Mouse (Mus musculus): ENCODE results near the gene Aldh4a1. TPM values are rescaled to one million over a fixed set of nuclear protein-coding genes. Genes with fewer than 3 reads are reported as not detected.

Aldh4a1 gene
- polyA plus RNA-seq, 1 experiment from 2014 or later = 29.5 TPM

DNA sequence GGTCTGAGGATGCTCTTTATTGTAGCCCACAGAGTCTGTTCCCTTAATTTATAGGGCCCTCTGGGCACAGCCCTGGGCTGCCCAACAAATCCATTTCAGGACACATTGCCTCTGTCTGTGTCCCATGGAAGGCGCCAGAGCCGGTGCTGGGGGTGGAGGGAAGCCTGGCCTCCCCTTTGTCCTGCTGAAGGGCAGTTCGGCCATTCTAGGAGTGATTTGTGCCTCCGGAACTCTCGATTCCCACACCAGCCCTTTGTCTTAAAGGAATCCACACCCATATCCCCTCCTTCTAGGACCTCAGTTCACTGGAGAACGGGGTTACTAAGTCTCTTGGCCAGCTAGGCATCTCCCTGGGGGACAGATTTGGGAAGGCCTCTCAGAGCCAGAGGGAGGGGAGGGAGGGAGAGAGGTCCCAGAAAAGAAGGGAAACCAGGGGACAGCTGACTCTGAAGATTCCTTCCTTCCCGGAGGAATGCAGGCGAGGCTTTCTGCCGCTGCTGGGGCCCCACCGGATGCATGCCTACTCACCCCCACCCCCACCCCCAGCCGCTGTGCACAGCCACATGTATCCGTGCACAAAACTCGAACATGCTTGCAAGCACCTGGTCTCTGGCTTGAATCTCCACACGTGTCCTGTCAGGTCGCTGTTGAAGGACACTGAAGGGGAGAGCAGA lies 41.9 kb upstream of the Aldh4a1 start:
- no peak for ATAC-seq (ENCODE audit: insufficient number of reproducible peaks, insufficient read depth, low FRiP score, low TSS enrichment, low read depth)
- peak overlapping the region; percentile 92 for H3K27ac ChIP-seq
- peak overlapping the region; percentile 53 for H3K4me2 ChIP-seq
- peaks cover 89% of the 10 kb centered on the region for H3K4me1 ChIP-seq
- peak overlapping the region; percentile 20 for H3K4me3 ChIP-seq
- H3K9ac ChIP-seq = peak overlapping the region; percentile 64
- WGBS = 3% methylated on average over 15 of the region's 15 CpGs
- no peaks in the 10 kb centered on the region for H3K36me3 ChIP-seq
- no peaks in the 10 kb centered on the region for H3K9me3 ChIP-seq
- no peaks in the 10 kb centered on the region for H3K27me3 ChIP-seq

DNA sequence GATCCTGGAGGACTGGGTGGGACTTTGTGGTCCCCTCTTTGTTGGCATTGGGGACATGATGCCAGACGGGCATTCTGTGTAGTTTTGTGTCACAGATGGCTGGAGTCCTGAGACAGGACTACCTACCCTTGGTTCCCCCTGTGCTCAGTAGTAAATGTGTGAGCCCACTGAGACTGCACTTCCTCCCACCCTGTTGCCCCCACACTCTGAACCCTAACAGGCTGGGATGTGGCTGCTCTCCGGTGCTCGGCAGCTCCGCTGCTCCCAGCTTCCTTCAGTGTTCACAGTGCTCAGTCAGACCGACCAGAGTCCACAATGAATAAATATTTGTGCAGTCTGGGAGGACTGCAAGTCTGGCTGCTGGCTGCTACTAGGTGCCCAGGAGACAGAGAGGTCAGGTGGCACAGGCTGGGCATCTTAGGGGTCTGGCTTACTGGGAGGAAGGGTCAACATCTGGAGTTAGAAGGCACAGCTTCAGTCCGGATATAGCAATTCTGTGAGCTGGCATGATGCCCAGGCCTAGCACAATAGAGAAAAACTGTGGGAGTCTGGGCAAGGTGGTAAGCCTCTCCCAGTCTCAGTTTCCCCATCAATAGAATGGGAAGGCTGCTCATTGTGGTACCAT lies 41.1 kb upstream of the Aldh4a1 start:
- Histone ChIP-seq H3K9ac (peak overlapping the region; percentile 64), H3K4me2 (peak overlapping the region; percentile 53), H3K4me3 (peak overlapping the region; percentile 20), H3K27ac (peak overlapping the region; percentile 92), H3K4me1 (peaks cover 82% of the 10 kb centered on the region), H3K9me3 (no peaks in the 10 kb centered on the region), H3K36me3 (no peaks in the 10 kb centered on the region), H3K27me3 (no peaks in the 10 kb centered on the region)
- 18% methylated on average over 6 of the region's 6 CpGs for WGBS
- ATAC-seq (ENCODE audit: insufficient number of reproducible peaks, insufficient read depth, low FRiP score, low TSS enrichment, low read depth) = 0 out of 2 replicates have a peak, but pooled peaks have one; percentile 22

DNA sequence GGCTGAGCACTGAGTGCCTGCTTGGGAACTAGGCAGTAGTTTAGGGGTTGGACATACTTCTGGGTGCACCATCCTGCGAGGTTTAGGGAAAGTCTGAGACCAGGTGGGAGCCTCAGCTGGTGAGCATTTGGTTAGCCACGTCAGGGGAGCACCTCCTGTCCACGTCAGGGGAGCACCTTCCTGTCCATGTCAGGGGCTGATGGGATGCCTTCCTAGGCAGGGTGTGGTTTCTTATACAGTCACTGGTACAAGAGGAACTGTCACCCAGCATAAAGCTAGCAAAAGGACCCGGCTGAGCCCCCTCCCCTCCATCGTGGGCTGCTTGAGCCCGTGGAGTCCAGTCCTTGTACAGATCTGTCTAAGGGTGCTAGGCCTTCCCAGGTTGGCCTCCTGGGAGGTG lies 40.3 kb upstream of the Aldh4a1 start:
- Histone ChIP-seq H3K9me3 (no peaks in the 10 kb centered on the region), H3K36me3 (no peaks in the 10 kb centered on the region), H3K27ac (peak overlapping the region; percentile 92; the same call in 1 of the 2 replicates), H3K4me2 (no peak overlapping the region), H3K4me1 (peaks cover 77% of the 10 kb centered on the region), H3K4me3 (no peak overlapping the region), H3K27me3 (no peaks in the 10 kb centered on the region), H3K9ac (no peak overlapping the region)
- ATAC-seq (ENCODE audit: insufficient number of reproducible peaks, insufficient read depth, low FRiP score, low TSS enrichment, low read depth) = no peak
- 79% methylated on average over 6 of the region's 6 CpGs for WGBS

DNA sequence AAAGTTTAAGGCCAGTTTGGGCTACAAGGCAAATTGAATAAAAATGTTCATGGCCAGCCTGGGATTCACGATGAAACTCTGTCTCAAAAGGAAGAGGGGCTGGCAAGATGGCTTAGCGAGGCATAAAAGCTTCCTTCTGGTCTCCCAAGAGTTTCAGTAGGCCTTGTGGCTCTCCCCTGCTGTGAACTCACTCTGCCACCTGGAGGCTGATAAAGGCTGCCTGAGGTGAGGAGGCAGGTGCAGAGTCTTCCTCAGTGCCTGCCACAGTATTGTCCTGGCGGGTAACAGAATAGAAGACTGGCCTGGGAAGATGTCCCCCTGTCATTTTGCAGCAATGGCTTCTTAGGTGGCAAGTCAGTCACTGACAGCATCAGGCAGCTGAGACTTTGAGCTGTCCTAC lies 39.8 kb upstream of the Aldh4a1 start:
- Histone ChIP-seq H3K27me3 (no peaks in the 10 kb centered on the region), H3K4me2 (no peak overlapping the region), H3K4me1 (peaks cover 81% of the 10 kb centered on the region), H3K27ac (peak overlapping the region; percentile 92; the same call in 1 of the 2 replicates), H3K36me3 (no peaks in the 10 kb centered on the region), H3K9ac (no peak overlapping the region), H3K9me3 (no peaks in the 10 kb centered on the region), H3K4me3 (no peak overlapping the region)
- 41% methylated on average over 3 of the region's 3 CpGs for WGBS
- ATAC-seq (ENCODE audit: insufficient number of reproducible peaks, insufficient read depth, low FRiP score, low TSS enrichment, low read depth) = no peak

DNA sequence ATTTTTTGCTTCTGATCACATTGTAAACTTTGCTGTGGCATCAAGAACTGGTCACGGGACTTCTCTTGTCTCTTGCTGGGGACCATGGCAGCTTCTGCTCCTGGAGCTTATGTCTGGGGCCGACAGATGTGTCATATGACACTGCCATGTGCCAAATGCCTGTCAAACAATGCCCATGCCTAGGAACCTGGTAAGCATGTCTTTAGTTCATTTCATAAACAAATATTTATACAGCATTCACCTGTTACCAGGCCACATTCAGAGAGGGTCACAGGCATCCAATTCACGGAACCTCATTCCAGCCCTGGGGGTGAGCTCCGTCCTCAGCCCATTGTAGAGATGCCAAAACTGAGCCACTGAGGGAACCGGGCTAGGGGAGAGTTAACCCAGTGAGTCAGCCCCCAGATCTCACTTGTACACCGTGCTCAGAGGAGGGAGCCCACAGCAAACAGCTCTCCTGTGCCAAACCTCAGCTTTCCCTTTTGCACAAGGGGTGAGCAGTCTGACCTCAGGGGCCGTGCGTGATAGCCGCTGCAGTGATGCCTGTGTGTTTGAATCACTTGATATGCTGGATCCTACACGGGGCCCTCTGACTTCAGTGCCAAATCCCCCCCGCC lies 38.9 kb upstream of the Aldh4a1 start:
- Histone ChIP-seq H3K4me1 (peaks cover 79% of the 10 kb centered on the region), H3K27ac (no peak overlapping the region)
- WGBS = 72% methylated on average over 11 of the region's 11 CpGs

DNA sequence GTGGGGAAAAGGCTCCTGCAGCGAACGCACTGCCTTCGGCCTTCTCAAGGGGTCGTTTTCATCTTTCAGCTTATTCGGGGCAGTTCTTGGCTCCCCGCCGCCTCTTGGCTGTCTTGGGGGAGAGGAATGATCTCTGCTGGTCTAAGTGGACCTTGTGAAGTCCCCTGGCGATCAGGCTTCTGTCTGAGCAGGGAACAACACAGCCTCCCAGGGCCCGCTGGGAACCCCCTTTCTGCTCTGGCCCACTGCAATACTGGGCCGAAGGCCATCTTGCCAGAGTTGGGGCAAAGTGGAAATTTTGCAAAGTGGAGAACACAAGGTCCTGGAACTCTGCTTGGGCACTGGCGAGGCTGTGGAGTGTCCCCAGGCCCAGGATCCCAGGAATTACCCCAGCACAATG lies 38.0 kb upstream of the Aldh4a1 start:
- no peak overlapping the region for H3K4me2 ChIP-seq
- H3K4me3 ChIP-seq = no peak overlapping the region
- peaks cover 74% of the 10 kb centered on the region for H3K4me1 ChIP-seq
- 79% methylated on average over 11 of the region's 11 CpGs for WGBS
- no peaks in the 10 kb centered on the region for H3K36me3 ChIP-seq
- 0 out of 2 replicates have a peak overlapping the region, but pooled peaks have one; percentile 6 for H3K9ac ChIP-seq
- no peaks in the 10 kb centered on the region for H3K27me3 ChIP-seq
- H3K27ac ChIP-seq = no peak overlapping the region
- H3K9me3 ChIP-seq = no peaks in the 10 kb centered on the region
- no peak for ATAC-seq (ENCODE audit: insufficient number of reproducible peaks, insufficient read depth, low FRiP score, low TSS enrichment, low read depth)

More for the DNA sequence above, 38.9 kb upstream of the Aldh4a1 start:
- Histone ChIP-seq H3K9me3 (no peaks in the 10 kb centered on the region), H3K9ac (no peak overlapping the region), H3K27me3 (no peaks in the 10 kb centered on the region), H3K4me3 (no peak overlapping the region), H3K4me2 (no peak overlapping the region), H3K36me3 (no peaks in the 10 kb centered on the region)
- ATAC-seq (ENCODE audit: insufficient number of reproducible peaks, insufficient read depth, low FRiP score, low TSS enrichment, low read depth) = no peak

DNA sequence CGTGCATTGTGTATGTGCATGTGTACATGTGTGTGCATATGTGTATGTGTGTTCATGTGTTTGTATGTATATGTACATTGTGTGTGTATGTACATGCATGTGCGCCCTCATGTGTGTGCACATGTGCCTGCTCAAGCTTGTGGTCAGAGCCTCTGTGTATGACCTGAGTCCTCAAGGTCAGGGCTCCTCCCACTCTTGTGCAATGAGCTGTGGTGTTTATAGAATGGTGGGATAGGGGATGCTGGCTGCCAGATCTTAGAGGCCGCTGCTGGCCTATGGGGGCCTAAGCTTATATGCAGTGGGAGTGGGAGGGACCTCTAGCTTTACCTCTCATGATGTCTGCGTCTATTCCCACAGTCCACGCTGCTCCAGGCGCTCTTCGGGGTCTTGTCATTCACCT lies 37.0 kb upstream of the Aldh4a1 start:
- Histone ChIP-seq H3K4me2 (no peak overlapping the region), H3K36me3 (no peaks in the 10 kb centered on the region), H3K27me3 (no peaks in the 10 kb centered on the region), H3K9ac (no peak overlapping the region), H3K27ac (no peak overlapping the region), H3K4me3 (no peak overlapping the region), H3K4me1 (peaks cover 72% of the 10 kb centered on the region), H3K9me3 (no peaks in the 10 kb centered on the region)
- 81% methylated on average over 7 of the region's 7 CpGs for WGBS
- ATAC-seq (ENCODE audit: insufficient number of reproducible peaks, insufficient read depth, low FRiP score, low TSS enrichment, low read depth) = no peak

DNA sequence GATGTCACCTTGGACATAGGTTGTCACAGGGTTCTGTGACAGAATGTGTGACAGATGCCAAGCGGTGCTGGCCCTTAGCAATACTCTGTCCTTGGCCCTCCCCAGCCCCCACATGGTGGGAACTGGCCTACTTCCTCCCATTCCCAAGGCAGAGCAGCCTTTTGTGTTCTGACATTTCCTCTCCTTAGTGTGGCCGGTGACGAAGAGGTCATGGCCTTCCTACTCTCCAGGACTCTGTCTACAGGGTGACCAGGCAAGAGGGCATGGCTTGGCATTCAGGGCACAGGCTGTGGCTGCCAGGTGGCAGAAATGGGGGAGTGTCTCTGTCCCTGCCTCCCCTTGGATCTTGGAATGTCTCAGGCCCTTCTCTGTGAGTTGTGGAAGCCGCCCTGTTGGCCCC lies 35.3 kb upstream of the Aldh4a1 start:
- no peak overlapping the region for H3K4me3 ChIP-seq
- H3K9ac ChIP-seq = no peak overlapping the region
- 0 out of 2 replicates have a peak, but pooled peaks have one; percentile 7 for ATAC-seq (ENCODE audit: insufficient number of reproducible peaks, insufficient read depth, low FRiP score, low TSS enrichment, low read depth)
- no peaks in the 10 kb centered on the region for H3K36me3 ChIP-seq
- no peak overlapping the region for H3K4me2 ChIP-seq
- H3K4me1 ChIP-seq = peaks cover 60% of the 10 kb centered on the region
- peak overlapping the region; percentile 16; the same call in 1 of the 2 replicates for H3K27ac ChIP-seq
- no peaks in the 10 kb centered on the region for H3K27me3 ChIP-seq
- no peaks in the 10 kb centered on the region for H3K9me3 ChIP-seq
- 65% methylated on average over 4 of the region's 4 CpGs for WGBS

DNA sequence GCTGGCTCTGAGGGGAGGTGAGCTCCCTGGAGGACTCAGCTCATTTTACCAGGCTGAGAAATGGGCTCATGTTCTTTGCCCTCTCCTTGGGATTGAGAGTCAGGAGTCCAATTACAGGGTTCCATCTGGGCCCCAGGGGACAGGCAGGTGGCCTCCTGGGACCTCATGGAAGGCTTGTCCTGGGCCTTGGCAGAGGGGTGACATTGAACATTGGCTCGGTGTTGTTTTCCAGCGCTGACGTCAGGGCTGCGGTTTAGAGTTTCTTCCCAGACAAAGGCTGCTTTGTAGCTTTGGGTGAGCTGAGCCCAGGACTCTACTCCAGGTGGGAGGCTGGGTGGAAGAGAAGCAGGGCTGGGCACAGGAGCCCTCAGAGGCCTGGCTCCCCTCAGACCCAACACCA lies 34.9 kb upstream of the Aldh4a1 start:
- peak; percentile 53; the same call in 1 of the 2 replicates for ATAC-seq (ENCODE audit: insufficient number of reproducible peaks, insufficient read depth, low FRiP score, low TSS enrichment, low read depth)
- Histone ChIP-seq H3K4me1 (peaks cover 60% of the 10 kb centered on the region), H3K27ac (0 out of 2 replicates have a peak overlapping the region, but pooled peaks have one; percentile 16), H3K9me3 (no peaks in the 10 kb centered on the region), H3K4me3 (no peak overlapping the region), H3K4me2 (no peak overlapping the region), H3K9ac (no peak overlapping the region), H3K36me3 (no peaks in the 10 kb centered on the region), H3K27me3 (no peaks in the 10 kb centered on the region)
- WGBS = 37% methylated on average over 4 of the region's 4 CpGs

DNA sequence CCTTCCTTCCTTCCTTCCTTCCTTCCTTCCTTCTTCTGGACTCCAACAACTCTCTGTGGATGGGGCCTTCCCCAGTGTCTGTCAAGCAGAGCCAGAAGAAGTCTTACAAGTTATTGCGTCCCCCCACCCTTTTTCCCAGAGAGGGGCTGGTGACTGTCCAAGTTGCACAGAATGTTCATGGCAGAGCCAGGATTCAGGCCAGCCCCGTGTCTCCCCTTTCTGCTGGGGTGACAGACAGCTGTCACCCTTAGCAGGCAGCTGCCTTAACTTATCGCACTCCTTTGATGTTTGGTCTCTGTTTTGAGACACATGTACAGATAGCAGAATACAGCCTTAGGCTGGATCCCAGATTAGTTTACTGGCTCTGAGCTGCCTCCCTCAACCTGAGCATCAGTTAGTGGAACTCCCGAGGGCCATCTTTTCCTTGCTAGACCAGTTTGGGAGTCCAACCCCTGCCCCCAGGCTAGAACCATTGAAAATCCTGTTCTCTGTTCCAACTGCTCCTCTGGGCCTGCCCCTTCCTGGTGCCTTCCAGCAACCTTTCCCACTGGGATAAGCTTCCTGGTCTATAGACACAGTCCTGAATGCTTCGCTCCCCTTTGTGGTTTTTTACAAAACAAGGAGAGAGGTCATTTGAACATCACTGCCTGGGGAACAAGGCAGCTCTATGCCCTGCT lies 33.2 kb upstream of the Aldh4a1 start:
- H3K27ac ChIP-seq = no peak overlapping the region
- peaks cover 59% of the 10 kb centered on the region for H3K4me1 ChIP-seq
- no peak for ATAC-seq (ENCODE audit: insufficient number of reproducible peaks, insufficient read depth, low FRiP score, low TSS enrichment, low read depth)
- peak overlapping the region; percentile 2; the same call in 1 of the 2 replicates for H3K9ac ChIP-seq
- H3K4me2 ChIP-seq = no peak overlapping the region
- H3K36me3 ChIP-seq = no peaks in the 10 kb centered on the region
- no peak overlapping the region for H3K4me3 ChIP-seq
- no peaks in the 10 kb centered on the region for H3K27me3 ChIP-seq
- H3K9me3 ChIP-seq = no peaks in the 10 kb centered on the region
- 32% methylated on average over 5 of the region's 5 CpGs for WGBS

DNA sequence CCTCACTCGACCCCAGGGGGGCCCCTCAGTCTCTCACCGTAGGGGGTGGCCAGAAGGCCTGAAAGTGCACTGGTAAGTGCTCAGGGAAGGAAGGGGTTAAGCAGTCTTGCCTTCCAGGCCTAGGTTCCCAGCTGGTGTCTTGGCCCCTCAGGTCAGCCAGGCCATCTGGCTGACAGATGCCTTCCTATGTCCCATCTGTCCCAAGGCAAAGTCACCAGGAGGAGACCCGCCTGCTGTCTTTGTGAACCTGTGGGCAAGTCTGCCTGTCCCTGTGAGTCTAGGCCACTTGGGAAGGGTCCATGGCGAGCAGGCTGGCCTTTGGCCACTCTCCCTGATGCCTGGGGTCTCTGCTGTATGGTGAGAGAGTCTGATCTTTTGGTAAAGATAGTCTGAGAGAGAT lies 32.2 kb upstream of the Aldh4a1 start:
- ATAC-seq (ENCODE audit: insufficient number of reproducible peaks, insufficient read depth, low FRiP score, low TSS enrichment, low read depth) = no peak
- Histone ChIP-seq H3K4me3 (no peak overlapping the region), H3K9me3 (no peaks in the 10 kb centered on the region), H3K4me1 (peaks cover 57% of the 10 kb centered on the region), H3K27ac (0 out of 2 replicates have a peak overlapping the region, but pooled peaks have one; percentile 23), H3K27me3 (no peaks in the 10 kb centered on the region), H3K9ac (no peak overlapping the region), H3K36me3 (no peaks in the 10 kb centered on the region), H3K4me2 (no peak overlapping the region)
- WGBS = 34% methylated on average over 4 of the region's 4 CpGs

All from embryonic facial prominence, embryonic 13.5 days (tissue).